Mouse (Mus musculus) urinary bladder, postnatal 14 days (tissue): ENCODE data around the gene Map4k3.
"Not testable (repeated sequence)": the region's sequence is repeated elsewhere in the genome, so short reads cannot be mapped to it uniquely, and the experiment has no call there.

ENCODE experiments used
- DNase-seq: peaks from one replicate; pipeline ENCODE4 v3.0.0; 2021; ENCODE audit warnings: low spot score

Map4k3 gene

DNA sequence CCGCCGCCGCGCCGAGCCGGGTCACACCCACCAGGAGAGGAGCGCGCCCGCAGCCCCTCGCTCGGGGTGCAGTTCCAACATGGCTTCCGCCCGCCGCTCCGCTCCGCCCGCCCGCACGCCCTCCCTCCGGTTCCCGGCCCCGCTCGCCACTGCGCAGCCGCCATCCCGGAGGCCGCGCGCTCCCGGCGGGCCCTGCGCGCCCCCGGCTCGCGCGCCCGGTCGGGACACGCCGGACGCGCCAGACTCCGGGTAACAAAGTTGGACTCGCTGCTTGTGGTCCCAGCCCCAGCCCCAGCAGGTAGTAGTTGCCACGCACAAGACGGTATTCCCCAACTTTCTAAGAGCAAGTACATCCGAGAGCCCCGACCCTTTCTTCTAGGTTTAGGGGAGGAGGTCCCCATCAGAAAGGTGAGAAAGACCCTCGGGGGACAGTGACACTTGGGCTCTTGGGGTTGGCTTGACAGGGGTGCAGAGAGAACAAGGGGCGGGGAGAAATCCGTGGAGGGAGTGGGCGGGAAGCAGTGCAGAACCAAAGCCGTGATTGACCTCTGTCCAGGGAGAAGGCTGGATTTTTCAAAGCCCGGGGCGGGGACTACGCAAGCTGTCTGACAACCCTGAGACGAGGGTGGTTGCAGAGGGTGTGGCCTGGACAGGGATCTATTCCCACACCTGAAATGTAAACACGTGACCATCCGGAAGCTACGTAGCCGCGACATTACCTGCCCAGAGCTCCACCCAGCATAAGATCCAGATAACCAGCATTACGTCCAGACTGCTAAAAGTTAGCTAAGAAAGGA is at the start of gene Map4k3:
Gene Map4k3 (minus strand): TSS at position 424 of the 797 bp plus-strand sequence.
- DNase-seq, result peak; percentile 92

DNA sequence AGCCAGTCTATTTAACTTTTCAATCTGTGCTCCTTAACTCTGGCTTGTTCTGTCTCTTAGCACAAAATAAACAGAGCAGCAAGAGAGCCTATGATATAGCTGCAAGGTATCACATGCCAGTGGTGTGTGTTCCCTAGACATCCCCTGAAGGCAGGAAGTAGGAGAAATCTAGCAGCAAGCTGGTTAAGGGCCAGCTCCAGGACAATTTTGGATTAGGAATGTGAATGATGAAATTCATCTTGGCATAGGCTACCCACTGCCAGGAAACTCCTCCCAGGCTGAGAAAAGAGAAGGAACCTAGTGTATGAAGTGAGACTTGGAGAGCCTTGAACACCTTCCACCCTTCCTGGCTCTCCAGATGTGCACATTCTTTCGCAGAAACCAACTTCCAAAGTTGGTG is 49.3 kb upstream of the Map4k3 start:
- no peak for DNase-seq

DNA sequence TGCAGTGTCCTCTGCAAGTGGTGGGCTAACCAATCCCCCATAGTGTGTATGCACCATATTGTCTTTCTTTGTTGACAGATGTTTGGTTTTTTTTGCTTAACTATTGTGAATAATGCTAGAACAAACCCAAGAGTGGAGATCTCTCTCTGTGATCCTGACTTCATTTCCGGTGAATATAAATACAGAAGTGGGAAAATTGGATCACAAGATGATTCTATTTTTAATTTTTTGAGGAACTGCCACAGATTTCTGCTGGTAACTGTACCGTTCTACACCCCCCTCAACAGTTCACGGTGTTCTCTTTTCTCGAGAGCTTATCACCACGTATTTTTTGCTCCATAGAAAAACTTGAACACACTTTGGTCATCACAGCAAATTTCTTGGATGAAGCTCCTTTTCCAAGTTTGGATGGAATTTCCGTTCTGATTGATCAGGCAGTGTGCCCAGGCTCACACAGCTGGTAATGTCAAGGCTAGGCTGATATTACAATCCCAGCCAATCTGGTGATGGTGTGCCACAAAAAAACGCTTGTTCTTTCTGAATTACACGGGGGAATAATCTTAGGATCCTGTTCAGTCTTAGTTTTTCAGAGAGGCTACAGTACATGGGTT is 47.0 kb upstream of the Map4k3 start:
- DNase-seq, result no peak

DNA sequence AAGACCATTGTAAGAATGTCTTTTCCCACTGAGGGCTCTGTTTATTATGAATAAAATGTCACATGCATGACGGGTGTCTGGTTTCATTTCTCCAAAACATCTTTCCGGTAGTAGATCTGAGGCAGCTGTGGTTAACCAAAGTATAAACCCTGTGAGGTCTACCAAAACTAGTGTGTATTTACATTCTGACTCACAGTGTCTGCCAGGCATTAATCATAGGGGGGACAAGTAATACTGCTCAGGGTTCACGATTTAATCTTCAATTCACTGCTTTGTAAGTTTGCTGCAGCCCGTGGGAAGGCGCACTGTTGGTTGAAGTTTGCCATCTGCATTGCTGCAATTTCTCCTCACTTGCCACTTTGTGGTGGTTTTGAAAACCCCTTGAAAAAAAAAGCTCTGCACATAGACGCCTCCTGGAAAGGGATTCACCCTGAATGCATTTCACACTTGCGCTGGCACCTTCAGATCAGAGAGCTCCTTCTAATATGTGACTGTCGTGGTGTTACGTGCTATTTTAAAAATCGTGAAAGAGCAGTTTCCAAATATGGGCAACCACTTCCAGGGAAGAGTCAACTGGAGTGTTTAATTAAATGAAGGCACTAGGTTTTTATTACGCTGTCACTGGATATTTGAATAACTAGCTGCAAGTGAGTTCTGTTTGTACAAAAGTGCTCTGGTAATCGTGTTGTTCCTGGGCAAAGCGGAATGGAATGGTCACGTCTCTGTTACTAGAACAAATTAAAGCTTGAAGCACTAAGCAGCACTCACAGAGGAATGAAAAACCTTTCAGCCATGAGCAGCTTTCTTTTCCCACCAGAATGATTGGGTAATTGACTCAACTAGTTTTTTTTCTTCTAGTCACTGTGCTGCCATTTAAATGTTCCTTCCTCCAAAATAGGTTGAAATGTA is 44.5 kb upstream of the Map4k3 start:
- DNase-seq, result peak; percentile 20

DNA sequence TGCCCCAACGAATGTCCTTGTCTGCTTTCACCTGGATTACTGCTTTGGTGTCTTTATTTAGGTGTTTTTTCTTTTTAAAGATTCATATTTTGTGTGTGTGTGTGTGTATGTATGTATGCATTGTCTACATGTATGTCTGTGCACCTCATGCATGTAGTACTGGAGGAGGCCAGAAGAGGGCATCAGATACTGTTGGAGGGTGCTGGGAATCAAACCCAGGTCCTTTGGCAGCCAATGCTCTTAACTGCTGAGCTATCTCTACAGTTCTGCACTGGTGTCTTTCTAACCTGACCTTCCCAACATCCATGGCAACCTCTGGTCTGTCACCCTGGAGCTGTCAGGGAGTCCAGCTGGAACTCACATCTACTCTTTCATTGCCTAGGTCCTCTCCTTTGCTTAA is 41.8 kb upstream of the Map4k3 start:
- DNase-seq, result no peak

DNA sequence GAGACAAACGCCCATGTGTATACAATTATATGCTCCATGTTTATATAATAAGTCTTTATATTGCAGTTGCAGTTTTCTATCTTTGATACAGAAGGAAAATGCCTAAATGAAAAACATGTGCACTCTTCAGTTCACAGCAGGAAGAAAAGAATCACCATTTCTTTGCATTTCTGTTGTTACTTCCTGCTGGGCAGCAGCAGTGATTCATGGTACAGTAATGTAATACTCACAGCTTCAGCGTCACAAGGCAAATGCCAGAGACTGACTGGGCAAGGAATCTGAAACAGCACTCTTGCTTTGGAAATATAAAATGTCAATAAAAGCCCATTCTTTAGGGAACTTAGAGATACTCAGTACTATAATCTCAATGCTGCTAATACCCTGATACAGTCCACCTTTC is 36.9 kb upstream of the Map4k3 start:
- DNase-seq, result no peak

DNA sequence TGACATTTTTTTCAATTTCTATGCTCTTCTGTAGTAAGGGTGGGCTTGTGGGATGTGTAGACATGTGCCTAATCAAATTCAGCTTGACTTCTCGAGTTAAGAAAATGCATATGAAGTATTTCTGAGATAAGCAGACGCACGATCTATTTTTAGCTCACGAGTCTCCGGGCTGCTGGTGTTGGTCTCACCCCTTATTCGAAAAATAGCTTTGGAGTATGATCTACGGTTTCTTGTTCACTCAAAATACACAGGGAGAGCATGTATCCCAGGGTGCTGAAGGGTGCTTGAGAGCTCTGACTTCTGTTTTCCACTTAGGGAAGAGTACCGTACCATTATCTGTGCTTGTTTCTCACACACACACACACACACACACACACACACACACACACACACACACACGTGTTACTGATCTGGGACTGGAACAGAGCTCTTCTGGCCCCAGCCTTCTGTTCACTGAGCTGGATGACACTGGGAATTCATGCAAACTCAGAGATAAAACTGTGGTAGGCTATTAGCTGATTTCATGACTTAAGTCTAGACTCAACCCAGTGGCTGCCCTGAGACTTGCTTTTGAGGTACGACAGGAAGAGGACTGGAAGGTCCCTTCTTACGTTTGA is 34.9 kb upstream of the Map4k3 start:
- no peak for DNase-seq

DNA sequence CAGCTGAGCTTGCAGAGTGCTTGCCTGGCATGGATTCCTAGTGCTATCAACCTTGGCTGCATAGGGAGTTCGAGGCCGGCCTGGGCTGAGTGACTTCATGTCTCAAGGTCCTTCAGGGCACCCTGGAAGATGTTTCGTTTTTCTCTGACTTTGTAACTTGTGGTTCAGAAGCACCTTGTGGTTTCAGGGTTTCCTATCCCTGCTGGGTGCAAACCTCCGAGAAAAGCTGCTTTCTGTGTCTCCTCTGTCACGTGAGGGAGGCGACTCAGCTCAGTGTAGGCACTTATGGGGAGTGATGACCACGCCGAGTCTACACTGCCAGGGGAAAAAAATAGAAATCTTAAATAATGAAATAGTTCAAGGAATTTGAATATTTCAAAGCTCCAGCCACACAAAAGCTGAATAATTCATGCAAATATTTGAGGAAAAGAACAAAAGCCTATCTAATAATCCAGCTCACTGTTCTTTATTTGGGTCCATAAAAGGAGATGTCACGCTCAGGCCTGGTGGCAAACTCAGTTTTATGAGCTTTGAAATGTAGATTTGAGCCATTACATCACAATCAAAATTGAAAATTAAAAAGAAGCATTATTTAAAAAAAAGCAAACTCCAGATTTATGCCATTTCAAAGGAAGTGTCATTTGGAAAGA is 34.2 kb upstream of the Map4k3 start:
- DNase-seq, result no peak

DNA sequence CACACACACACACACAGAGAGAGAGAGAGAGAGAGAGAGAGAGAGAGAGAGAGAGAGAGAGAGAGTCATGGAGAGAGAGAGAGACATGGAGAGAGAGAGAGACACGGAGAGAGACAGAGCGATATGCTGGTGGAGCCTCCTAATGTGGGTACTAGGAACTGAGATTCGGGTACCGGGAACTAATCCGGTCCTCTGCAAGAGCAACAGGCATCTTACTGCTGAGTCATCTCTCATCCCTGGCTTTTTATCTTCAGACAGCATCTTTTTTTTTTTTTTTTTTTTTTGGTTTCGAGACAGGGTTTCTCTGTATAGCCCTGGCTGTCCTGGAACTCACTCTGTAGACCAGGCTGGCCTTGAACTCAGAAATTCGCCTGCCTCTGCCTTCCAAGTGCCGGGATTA is 32.9 kb upstream of the Map4k3 start:
- DNase-seq, result not testable (repeated sequence)

DNA sequence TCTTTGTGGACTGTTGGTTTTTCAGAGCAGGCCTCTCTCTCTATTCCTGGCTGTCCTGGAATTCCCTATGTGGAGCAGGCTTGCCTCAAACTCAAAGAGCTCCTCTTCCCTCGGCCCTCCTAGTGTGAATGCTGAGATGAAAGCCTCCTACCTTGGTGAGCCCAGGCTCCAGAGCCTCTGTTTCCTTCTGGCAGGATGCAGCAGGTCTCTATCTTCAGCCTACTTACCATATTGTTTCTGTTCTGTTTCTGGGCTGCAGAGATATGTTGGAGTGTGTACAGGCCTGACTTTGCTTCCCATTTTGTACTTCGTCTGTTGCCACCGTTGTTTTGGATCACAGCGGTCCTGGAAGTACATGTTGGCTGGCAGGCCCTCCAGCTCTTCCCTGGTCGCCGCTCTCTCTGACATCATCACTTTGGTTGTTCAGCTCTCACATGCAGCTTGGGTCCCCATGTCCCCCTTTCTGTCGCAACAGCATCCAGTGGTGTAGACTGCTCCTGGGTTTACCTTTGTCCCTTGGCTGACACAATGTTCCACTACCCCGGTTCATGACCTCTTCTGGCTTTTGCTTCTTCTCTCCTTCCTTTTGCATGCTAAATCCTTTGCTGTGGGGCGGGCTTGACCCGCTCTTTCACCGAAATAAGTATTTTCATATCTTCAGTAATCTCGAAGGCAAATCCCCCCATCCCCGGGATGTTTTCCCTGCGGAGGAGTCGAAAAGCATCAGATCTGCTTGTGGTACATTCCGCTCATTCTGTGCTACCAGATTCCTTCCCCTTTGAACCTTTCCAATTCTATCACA is 32.3 kb upstream of the Map4k3 start:
- DNase-seq, result no peak

DNA sequence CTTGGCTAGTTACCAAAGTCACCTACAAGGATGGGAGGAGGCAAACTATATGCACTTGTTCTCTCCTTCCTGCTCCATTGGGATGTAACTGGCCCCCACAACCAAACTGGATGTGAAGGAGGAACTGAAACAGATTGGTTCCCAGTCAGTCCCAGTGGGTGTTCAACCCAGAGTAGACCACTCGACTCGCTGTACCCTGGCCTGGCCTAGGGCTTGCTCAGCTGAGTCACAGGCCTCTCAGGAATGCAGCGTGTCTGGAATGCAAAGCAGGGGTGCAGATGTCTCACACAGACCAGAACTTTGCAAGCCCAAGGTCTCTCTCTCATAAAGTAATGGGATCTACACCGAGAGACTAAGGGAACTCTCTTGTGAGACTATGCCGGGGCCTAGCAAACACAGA is 27.8 kb upstream of the Map4k3 start:
- DNase-seq, result peak; percentile 45

DNA sequence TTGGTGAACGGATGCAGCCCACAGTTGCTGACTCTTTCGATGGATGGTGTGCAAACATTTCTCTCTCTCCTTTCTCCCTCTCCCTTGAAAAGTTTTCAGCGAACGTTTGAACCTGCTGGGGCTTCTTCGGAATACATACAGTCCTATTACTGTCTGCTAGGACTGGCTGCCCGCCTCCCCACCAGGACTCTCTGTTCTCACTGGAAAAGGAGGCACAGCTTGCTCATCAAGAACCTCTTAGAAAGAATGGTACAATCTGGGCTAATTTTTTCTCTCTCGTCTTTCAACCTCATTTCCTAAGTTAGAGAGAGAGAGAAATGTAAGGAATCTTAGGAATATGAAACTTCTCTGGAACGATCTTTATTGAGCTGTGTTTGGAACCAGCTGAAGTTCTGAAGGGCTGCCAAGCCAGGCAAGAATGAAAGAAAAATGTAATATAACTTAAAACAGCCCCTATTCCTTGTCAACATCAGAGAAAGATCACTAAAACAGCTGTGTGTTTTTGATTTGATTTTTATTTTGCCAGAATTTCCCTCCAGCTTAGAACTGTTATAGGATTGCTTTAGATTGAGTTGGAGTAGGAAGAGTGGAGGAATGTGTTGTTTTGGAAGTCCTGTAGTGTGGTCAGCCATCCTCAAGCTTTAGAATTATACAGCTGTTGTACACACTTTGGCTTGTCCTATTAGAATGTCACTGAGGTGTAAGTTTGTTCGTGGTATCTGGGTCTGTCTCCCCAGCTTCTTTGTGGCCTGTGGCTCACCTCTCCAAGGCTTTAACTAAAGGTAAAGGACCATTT is 27.0 kb upstream of the Map4k3 start:
- no peak for DNase-seq

DNA sequence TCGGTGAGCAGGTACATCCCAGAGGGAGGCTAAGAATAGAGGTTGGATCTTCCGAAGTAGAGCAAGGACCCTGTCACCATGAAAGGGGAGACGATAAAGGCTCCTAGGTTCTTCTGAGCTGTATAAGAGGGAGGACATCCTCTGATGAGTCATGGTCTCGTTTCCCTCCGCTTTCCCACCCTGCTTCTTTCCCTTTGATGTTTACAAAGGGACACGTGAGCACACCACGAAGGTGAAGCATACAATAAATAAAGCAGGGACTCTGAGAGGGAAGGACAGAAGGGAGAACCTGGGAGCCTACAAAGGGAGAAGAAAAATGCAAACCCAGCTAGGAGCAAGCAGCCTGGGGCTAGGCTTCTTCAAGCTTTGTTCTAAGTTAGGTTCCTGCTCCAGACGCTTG is 26.3 kb upstream of the Map4k3 start:
- DNase-seq, result no peak

DNA sequence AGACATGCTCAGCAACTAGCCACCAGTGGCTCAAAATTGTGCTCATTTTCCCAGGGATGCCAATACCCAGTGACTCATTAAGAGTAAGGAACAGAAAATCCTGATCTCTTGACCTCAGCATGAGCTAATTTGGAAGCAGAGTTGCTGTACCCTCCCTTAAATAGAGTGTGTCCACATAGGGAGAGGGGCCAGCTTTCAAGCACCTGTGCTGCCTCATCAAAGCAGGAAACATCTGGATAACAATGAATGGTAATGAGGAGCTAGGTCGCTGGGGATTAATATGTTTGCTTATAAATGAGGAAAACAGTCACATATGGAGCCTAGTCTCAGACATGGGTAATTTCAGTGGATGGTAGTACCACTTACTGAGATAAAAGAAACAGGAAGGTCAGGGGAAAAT is 24.2 kb upstream of the Map4k3 start:
- DNase-seq, result no peak

DNA sequence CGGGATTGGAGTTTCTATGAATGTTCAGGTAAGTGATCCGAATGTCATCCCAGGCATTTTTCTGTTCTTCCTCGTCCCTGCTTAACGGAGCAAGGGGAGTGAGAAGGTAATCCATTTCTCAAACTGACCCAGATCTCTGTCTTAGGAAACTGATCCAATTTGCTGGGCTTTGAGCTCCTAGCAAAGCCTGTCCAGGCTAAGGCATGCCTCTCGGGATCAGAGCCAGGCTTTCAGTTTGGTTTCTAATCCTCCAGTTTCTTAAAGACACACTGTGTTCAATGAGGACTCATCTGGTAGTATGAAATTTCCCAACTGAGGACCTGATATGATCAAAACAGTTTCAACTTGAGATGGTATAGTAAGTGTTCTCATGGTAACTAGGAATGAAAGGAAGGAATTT is 11.1 kb upstream of the Map4k3 start:
- peak; percentile 33 for DNase-seq

DNA sequence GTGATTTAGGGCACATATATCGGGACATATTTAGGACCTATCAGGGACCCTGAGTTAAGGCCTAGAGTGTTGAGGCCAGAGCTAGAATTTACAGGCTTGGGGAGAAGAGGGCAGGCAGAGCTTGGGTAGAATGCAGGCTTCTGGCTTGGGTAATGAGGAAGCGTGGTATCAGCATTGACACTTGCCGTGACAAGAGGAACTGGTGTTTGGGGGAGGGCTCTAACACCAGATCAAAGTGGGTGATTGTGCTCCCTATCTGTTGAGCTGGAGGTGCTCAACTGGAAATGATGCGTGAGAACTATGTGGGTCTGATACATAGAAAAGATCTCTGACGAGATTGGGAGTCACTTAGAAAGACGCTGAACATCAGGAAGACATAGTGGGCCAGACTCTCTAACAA is 6.4 kb upstream of the Map4k3 start:
- DNase-seq, result no peak

DNA sequence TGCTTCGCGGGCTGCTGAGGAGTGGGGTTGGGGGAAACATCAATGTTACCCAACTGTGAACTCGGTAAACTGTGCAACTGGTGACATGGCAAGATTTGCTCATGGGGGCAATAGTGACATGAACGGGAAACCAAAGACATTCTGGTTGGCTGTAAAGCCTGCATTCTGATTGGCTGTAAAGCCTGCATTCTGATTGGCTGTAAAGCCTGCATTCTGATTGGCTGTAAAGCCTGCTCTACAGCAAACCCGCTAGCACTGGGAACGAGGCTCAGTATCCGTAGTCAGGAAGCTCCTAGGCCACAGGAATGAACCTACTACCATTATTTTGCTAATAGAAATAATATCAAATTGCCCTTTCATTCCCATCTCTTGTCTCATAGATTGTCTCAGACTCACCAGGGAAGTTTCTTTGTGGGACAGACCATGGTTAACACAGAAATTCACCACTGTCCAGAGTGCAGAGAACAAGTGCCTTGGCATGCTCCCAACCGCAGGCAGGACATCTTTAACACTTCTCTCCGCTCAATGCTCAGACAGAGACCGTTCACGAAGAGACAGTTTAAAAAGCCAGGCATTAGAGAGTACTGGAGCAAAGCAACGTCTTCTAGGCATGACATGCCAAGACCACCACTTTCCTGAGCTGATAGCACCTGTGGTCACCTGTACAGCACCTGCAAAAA is 5.0 kb upstream of the Map4k3 start:
- no peak for DNase-seq

DNA sequence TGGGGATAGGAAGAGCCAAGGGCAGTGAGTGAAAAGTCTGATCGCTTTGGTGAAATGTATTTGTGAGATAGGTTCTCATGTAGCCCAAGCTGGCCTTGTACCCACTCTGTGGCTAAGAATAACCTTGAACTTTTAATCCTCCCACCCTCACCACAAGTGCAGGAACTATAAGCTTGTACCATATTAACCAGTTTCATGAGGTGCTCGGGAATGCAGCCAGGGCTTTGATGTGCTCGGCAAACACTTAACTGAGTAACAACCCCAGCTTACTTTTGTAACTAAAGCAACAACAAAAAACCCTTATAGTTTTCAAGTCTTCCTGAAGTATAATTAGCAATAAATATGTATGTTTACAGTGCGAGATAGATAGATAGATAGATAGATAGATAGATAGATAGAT is 4.0 kb upstream of the Map4k3 start:
- DNase-seq, result no peak

DNA sequence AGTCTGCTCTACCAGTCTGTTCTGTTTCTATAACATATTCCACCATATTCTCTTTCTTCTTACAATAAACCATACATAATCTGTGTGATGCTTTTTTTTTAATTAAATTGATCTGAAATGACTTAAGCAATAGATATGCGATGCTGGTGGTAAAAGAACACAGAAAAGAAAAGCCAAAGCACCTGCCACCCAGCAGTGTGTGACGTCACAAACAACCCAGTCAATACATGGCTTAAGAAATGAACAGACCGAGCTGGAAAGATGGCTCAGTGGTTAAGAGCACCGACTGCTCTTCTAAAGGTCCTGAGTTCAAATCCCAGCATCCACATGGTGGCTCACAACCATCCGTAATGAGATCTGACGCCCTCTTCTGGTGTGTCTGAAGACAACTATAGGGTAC is 2.0 kb upstream of the Map4k3 start:
- not testable (repeated sequence) for DNase-seq

DNA sequence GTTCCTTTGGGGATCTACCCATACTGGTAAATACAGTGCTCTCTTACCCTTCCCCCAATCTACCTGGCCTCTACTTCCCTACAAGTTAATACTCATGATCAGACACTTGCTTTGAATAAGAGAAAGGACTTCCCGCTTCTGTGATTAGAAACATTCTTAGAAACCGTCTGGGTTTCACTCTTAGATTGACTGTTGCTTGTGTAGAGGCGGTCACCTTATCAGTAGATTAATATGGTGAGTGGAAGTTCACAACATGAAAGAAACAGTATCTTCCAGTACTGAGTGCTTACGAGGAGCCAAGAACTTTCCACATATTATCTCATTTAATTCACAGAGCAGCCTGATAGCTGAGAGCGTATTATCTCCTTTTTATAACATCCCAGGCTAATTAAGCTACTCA is 1.5 kb upstream of the Map4k3 start:
- no peak for DNase-seq
